Mouse (Mus musculus): ENCODE measurements around the gene Pam.

- TF ChIP-seq MYC (IDR thresholded peaks at IDR 0.05; ENCODE audit: low read depth, low read length) (no peak), HCFC1 (IDR thresholded peaks at IDR 0.05; ENCODE audit: low read depth, low read length) (no peak), POLR2A (IDR thresholded peaks at IDR 0.05; ENCODE audit: control insufficient read depth in 1 of 2, insufficient read depth in 1 of 2, low read depth in 1 of 2, low read length in 2 of 2, poor library complexity in 1 of 2) (no peak), MAZ (IDR thresholded peaks at IDR 0.05; ENCODE audit: low read depth, low read length) (no peak), RCOR1 (IDR thresholded peaks at IDR 0.05; ENCODE audit: low read depth, low read length) (no peak), EP300 (IDR thresholded peaks at IDR 0.05; ENCODE audit: low read depth in 1 of 2, low read length in 2 of 2) (no peak), ZC3H11A (IDR thresholded peaks at IDR 0.05; ENCODE audit: low read depth, low read length) (no peak), CTCF (IDR thresholded peaks at IDR 0.05 in 2 of 3, conservative IDR thresholded peaks at IDR 0.05 in 1 of 3; ENCODE audit: control insufficient read depth in 1 of 3, insufficient read depth in 1 of 3, low read depth in 2 of 3, low read length in 3 of 3, poor library complexity in 1 of 3, severe bottlenecking in 1 of 3) (no peak), TCF12 (IDR thresholded peaks at IDR 0.05; ENCODE audit: low read depth, low read length) (no peak)
Observed at GRCm38 (mm10) chr1:97821282-97821681, 274.2 kb downstream of the Pam start.
